Mouse (Mus musculus) layer of hippocampus, postnatal 14 days (tissue): ENCODE results near the gene Kcnip3. TPM values are rescaled to one million over a fixed set of nuclear protein-coding genes. Genes with fewer than 3 reads are reported as not detected.

Source experiments
- DNase-seq, 2 experiments: peaks; one replicate each; pipeline ENCODE4 v3.0.0; 2021 to 2022; ENCODE audit warnings: low spot score in 2 of 2, mixed read lengths in 1 of 2
- long read RNA-seq, 2 experiments: library from polyadenylated mRNA; stranded (forward); transcript quantifications; one replicate each; pipeline ENCODE4 v2.0.0; 2021
- total RNA-seq, 2 experiments: library from RNA; stranded (reverse); gene quantifications; 2 replicates each; pipeline ENCODE4 v1.2.3; 2021

Kcnip3 gene
- 10 to 100 TPM; 56.0 to 57.3 TPM for total RNA-seq
- long read RNA-seq, experiment 1, transcript Kcnip3-203 (9 exons, 2,732 nt): major isoform, 40 of 59 reads
- long read RNA-seq, experiment 1, transcript Kcnip3-201 (9 exons, 2,728 nt): minor isoform, 9 of 59 reads
- long read RNA-seq, experiment 1, partial matches to known transcripts: 2 of 59 reads
- long read RNA-seq, experiment 1, other reads (novel, unspliced or antisense): 8 of 59 reads
- long read RNA-seq, experiment 2, transcript Kcnip3-203 (9 exons, 2,732 nt): major isoform, 38 of 59 reads
- long read RNA-seq, experiment 2, partial matches to known transcripts: 0 of 59 reads
- long read RNA-seq, experiment 2, other reads (novel, unspliced or antisense): 17 of 59 reads

DNA sequence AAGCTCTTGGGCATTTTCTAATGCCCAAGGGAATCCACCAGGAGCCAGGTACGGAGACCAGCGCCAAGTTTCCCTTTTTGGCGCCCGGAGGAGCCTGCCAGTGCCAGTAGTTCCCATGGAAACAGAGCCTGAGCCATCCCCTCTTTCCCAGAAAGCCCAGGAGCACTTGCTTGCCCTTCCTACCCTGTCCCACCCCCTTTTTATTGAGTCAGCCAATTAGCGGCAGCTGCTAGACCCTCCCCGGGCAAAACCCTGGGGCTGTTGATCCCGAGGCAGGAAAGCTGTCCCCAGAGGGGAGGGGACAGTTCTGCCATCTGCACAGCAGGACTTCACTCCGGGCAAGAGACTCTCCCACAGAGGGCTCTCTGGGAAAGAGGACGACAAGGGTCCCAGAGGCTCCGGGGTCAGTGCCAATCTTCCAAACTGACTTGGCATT is at the start of gene Kcnip3:
Gene Kcnip3 (minus strand): TSS at position 89 of the 436 bp plus-strand sequence.
- DNase-seq: peak; percentile 76 to 82

DNA sequence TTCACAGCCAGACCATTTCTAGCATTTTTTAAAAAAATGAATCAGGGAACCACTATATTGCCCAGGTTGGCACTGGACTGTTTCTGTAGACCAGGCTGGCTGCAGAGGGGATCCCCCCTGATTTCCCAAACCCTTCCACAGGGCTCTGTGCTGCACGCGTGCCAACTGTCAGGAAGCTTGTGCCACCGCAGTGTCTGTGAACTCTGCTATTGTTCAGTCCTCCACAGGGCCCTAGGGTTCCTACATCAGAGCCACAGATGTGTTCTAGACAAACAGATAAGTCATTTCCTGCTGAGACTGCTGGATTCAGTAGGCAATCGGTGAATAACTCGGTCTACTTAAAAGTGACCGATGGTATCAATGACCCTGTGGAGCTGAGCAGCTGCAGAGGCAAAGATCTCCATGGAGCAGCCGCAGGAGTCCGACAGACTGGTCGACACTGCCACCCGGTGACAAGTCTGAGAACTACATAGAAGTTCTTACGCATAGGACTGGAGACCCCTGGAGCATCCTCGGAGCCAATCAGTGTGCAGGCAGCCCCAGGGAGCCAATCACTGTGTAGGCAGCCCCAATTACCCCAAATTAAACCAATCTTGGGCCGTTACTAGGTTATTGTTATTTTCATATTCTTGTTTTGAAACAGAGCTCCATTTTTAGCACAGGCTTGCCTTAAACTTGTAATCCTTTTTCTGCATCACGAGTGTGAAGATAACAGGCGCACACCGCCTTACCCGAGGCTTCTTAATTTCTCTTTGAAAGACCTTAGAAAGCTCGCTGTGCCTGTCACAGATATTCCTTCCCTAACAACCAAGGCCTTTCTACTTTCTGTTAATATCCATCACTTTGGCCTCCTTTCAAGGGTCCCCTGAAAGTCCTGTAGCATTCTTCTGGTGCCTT is 37.4 kb upstream of the Kcnip3 start:
- DNase-seq: peak; percentile 95 to 97

DNA sequence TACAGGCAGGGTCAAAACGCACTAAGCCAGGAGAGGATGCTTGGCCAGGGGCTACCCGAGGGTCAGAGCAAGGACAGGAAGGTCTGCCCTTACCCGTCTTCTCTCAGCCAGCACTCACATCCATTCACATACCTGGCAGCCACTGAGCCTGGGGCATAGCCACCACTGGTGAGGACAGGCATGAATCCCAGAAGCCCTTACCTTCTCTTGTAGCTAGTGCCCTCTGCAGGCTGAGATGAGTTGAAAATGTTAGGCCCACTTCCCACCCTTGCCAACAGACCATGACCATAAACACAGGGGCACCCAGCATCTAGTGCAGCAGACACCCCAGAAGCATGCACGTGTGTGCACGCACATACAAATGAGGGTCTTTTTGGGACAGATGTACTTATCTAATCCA is 29.2 kb upstream of the Kcnip3 start:
- peak; percentile 55 to 76 for DNase-seq

DNA sequence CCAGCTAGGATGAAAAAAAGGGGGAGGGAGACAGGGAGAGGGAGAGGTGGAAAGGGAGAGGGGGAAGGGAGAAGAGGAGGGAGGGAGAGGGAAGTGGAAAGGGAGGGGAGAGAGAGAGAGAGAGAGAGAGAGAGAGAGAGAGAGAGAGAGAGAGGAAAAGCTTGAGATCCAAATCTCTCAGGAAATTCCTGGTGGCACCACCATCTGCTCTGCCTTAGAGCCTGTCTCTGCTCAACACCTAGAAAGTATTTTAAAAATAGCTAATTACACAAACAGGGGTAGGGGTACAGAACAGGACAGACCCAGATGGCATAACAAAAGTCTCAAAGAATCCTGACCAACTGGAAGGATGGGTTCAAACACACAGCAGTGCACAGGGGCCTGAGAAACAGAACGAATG is 28.6 kb upstream of the Kcnip3 start:
- no peak for DNase-seq

DNA sequence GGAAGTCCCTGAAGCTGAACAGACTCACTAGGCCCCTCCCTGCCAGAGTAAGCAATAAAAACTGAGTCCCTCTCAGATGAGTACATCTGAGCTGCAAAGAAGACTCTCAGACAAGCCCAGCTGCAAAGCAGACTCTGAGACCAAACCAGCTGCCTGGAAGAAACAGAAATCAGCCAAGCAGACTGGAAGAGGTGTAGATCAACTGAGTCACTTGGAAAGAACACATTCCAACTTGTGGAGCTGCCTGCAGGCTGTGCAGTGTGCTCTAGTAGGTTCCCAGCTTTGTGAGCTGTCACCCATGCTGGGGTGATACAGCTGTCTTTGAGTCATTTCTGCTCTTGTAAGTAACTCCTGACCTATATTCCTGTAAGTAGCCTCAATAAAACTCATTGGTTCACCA is 27.8 kb upstream of the Kcnip3 start:
- no peak for DNase-seq

DNA sequence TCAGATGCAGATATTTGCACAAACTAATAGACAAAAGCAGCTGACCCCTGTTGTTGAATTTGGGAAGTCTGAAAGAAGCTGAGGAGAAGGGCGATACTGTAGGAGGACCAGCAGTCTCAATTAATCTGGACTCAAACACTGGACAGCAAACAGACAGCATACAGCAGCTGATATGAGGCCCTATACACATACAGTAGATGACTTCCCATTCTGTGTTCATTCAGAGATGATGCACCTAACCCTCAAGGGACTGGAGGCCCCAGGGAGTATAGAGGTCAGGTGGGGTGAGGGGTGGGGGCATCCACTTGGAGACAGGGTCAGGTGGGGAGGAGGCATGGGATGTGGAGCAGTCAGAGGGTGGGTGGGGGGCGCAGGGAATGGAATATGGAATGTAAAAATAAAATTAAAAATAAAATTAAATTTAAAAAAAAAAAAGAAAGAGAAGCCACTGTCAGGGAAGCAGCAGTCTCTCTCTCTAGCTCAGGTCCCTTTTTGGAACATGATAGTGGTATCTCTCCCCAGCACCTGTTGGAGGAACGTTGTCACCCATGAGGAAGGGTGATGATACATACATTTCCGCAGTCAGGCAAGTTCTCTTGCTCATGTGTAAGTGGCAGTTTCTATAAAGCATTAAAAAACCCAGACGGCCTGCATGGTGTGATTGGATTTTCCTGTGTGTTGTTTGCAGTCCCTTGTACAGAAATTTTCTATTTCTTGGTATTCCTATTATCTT is 26.6 kb upstream of the Kcnip3 start:
- no peak for DNase-seq

GRCm38 (mm10) chr2:127541697-127542096 is 19.8 kb upstream of the Kcnip3 start:
- no peak for DNase-seq

DNA sequence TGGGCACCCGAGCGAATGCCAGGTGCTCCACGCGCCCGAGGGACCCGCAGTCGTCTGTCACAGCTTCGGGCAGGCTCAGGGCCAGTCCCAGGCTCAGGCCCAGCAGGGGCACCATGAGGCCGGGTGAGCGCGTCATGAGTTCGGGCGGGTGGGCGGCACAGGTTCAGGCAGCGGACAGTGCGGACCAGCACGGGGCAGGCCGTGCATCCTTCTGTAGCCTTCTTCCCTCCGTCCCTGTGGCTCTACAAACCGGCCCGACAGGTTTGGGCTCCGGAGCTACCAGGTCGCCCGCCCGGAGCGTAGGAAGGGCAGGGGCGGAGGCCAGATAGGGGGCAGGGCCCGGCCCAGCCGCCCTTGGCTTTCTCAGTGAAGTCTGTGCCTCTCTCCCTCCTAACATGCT is 19.3 kb upstream of the Kcnip3 start, which contains the start of gene Prom2:
Gene Prom2 (minus strand): TSS at position 283 of the 400 bp plus-strand sequence.
- no peak for DNase-seq

DNA sequence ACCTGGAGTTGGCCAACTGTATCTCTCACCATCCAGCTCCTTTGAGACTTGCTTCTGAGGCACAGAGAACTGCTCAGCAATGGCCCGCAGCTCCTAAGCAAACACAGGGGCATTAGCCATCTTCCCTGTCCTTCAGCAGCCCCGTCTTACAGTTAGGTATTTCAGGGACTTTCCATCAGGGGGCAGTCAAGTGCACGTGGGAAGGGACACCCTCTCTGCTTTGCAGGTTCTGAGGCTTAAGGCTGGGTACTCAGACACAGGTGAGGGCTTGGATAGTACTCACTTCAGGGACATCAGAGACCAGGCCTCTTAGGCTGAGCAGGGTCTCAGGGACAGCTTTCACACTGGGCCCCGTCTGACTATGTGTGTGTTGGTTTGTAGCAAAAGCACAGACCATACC is 17.6 kb upstream of the Kcnip3 start:
- DNase-seq: no peak

DNA sequence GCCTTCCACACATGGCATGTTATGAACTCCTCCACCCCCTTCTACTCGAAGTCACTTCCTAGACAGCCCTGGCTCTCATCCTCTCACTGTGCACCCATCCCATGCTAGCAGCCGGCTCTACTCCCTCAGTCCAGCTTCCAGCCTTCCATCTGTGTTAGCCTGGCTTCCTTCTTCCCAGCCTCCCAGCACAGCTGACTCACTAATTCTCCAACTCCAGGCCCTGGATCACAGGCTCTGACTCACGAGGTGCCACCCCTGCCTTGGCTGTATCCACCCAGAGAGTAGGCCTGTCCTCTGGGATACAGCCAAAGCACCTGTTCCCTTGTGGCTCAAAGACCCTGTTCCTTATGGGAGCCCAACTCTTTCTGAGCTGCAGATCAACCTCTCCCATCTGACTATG is 15.7 kb upstream of the Kcnip3 start:
- DNase-seq: peak in 1 of 2 experiments; percentile 38

GRCm38 (mm10) chr2:127535363-127535762 is 13.5 kb upstream of the Kcnip3 start:
- DNase-seq: no peak

GRCm38 (mm10) chr2:127532379-127532778 is 10.5 kb upstream of the Kcnip3 start:
- DNase-seq: no peak

DNA sequence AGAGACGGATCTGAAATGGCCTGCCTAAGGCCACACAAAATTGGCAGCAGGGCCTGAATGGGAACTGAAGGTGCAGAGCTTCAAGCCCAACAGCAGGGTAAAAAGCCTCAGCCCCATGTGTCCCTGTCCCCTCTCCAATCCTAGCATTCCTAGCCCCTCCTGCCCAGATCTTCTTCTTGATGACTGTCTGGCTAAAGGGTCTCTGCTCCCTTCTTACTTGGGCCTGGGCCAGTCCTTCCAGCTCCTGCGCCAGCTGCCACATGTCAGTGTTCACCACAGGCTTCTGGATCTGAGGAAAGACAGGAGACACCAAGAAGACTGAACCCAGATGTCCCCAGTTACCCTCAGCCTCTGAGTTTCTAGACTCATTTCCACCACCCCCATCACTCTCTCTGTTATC is 9.7 kb upstream of the Kcnip3 start:
- DNase-seq: no peak

DNA sequence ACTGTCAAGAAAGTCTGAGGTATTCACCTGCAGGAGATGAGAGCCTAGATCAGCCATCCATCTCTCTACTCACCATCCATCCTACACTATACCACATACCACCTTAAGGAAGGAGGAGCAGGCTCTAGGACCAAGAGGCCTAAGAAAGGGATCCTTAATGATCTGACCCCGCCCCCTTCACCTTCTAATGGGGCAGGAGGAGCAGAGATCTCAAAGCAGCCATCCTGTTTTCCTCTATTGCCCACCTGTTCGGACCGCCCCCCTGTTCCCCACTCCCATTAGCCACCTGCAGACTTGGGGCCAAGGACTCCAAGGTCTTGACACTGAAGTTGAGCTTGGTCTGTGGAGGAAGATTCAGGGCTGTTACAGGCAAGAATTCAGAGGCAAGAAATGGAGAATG is 8.5 kb upstream of the Kcnip3 start:
- DNase-seq: no peak

DNA sequence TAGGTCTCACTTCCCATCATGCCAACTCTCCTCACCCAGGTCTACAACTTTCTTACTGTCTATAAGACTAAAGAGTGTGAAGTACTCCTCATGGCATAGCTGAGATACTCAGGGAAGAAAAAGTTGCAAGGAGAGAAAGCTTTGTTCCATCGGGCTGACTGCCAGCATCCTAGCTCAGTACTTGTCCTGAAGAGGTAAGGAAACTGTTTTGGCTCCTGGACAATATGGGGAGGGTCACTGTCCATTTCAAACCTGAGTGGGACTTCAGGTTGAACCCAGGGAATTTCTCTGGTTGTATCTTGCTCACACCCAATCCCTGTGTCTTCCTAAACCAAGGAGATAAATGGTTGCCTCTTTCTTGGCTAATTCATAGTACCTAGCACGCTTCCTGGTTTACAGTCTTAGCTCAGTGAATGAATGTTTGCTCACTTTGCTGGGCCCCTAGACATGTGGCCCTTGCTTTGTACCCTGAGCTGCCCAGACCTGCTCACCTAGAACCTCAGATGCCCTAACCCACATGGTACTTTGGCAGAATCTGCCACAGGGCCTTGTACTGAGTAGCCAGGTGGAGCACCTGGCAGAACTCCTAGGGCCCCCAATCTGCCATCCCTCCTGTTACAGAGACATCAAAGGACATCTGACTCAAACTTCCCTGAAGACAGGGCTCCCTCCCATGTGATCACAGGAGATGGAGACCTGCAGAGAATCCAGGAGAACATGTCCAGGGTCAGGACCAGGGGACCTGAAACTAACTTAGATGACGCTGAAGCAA is 3.3 kb upstream of the Kcnip3 start:
- DNase-seq: no peak

DNA sequence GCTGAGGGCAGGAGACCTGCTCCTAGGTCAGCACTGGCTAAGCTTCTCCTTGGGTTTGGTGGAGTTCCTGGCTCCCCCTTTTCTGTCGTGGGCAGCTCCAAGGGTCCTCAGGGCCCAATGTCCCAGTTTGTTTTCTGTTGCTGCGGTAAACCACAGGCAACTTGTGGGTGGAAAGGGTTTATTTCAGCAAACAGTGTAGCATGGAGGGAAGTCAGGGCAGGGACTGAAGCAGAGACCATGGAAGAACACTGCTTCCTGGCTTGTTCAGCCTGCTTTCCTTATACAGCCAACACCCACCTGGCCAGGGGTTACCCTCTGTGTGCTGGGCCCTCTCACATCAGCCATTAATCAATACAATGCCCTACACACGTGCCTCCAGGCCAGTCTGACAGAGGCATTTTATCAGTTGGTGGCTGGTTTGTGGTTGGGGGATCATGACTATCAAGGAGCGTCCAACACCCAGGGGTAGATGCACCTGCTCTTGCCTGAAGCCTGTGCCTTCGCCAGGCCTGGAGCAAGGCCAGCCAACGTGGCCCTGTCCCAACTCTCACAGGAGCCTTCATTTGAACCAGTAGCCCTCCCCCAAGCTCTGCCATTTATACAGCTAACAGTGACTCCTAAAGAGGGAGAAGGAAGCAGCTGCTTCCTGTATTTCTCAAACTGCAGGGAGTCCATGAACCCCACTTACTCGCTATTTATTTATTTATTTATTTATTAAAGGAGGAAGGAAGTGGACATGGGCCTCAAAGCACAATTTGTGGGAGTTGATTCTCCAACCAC is 2.2 kb upstream of the Kcnip3 start:
- DNase-seq: peak in 1 of 2 experiments; percentile 59

DNA sequence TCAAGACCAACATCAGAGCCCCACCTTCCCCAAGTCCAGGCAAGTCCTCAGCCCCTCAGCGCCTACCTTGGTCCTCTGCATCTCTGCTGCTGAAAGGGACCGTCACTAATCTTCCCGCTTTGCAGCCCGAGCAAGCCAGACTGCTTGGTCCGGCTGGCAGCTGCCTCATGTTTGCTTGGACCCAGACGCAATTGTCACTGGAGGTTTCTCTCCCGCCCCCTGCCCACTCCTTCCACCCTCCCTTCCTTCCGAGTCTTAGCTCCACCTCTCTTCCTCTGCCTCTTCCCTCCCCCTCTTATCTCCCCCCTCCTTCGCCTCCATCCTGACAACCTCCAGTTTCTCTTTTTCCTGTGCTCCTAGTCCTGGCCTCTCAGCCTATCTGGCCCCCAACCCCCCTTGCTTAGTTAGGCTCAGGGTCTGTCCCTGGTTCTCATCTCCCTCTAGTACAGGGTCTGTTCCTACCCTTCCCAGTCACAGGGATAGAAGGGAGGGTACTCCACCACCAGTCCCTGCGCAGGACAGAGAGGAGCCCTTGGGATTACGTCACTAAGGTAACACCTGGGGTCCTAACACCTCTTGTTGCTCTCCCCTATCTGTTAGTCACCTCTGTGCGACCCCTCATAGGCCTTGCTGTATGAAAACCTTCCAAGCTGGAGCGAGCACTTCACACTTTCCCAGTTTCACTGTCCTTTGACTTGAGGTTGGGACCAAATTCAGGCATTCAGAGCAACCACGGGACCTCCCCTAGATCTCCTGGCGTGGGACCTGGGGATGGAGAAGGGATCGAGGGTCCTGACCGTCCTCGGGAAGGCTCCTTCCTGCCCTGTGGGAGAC is 505 bp downstream of the Kcnip3 start:
- DNase-seq: peak; percentile 62 to 76

- DNase-seq: no peak
Measured at GRCm38 (mm10) chr2:127520123-127520522, 1.8 kb downstream of the Kcnip3 start.

DNA sequence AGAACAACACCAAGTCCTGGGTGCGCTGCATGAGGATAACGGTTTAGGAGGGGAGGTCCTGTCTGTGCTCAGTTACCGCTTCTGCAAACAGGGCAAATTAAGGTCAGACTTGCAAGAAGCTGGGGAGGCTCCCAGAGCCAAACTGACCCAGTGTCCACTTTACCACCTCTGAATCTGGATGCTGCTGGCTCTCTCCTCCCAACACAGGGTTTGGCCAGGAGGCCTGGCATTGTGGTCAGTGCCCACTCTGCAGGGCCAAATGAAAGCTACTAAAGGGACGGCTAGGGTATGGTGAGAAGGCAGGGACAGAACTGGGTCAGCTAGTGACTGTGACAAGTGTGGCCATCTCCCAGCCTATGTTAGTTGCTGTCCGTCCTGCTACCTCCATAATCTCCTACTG is 2.6 kb downstream of the Kcnip3 start:
- no peak for DNase-seq
